Comparison of ENCODE assay signal across 13 mouse cellular contexts in the genomic region with DNA sequence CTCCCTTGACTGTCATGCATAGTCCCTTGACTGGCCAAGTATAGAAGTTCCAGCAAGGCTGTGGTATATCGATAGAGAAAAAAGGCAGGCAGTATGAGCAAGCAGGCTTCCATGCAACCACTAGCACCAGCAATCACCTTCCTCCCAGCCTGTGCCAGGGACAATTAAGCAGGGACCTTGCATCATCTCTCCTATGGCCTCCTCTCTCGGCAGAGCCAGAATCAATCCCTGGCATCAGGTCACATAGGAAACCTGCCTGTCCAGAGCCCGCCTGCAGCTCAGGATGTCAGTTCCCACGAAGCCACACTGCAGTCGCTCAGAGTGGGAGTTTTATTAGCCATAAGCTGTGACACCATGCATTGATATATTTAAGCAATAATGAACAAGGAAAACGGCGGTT.
DNase-seq lines count a peak whose midpoint lies in the region; ATAC-seq and TF ChIP-seq lines count a peak whose summit lies in the region.
"Had no signal": no experiment of that assay in that cellular context is flagged by ENCODE, and none has a peak within 500 bp of the region (broad histone marks: within the 10 kb centered on the region; RNA-seq: fewer than 3 reads in every experiment).

No protein-coding gene starts in this region.

- H3K4me2 ChIP-seq in midbrain, embryonic 12.5 days (replicated peaks): no peak overlapping the region
- no peak overlapping the region for H3K4me2 ChIP-seq in midbrain, embryonic 11.5 days
- H3K4me2 ChIP-seq in forebrain, postnatal 0 days (ENCODE audit: low read depth): no peak overlapping the region
- H3K4me2 ChIP-seq: midbrain, embryonic 15.5 days had no signal

- WGBS in midbrain, embryonic 12.5 days: 86% methylated on average over 7 of the region's 7 CpGs
- WGBS in midbrain, embryonic 11.5 days: 88% methylated on average over 7 of the region's 7 CpGs
- 57% methylated on average over 7 of the region's 7 CpGs for WGBS in forebrain, postnatal 0 days

- H3K27me3 ChIP-seq in midbrain, embryonic 12.5 days: no peaks in the 10 kb centered on the region; the same call in 1 of the 2 replicates
- no peaks in the 10 kb centered on the region for H3K27me3 ChIP-seq in midbrain, embryonic 11.5 days (ENCODE audit: control insufficient read depth, insufficient read depth, low read length)
- no peaks in the 10 kb centered on the region for H3K27me3 ChIP-seq in forebrain, postnatal 0 days (ENCODE audit: insufficient read depth, low read length)
- H3K27me3 ChIP-seq: midbrain, embryonic 15.5 days had no signal

- H3K9me3 ChIP-seq in midbrain, embryonic 12.5 days: no peaks in the 10 kb centered on the region
- H3K9me3 ChIP-seq in midbrain, embryonic 11.5 days (ENCODE audit: control insufficient read depth, low read length): no peaks in the 10 kb centered on the region
- no peaks in the 10 kb centered on the region for H3K9me3 ChIP-seq in forebrain, postnatal 0 days (ENCODE audit: low read length)
- H3K9me3 ChIP-seq: midbrain, embryonic 15.5 days had no signal

- TF ChIP-seq CTCF in forebrain, postnatal 0 days (IDR thresholded peaks at IDR 0.05; ENCODE audit: low read depth): no peak

- H3K4me3 ChIP-seq in midbrain, embryonic 12.5 days: no peak overlapping the region
- no peak overlapping the region for H3K4me3 ChIP-seq in midbrain, embryonic 11.5 days (ENCODE audit: low read depth, low read length)
- H3K4me3 ChIP-seq in forebrain, postnatal 0 days (ENCODE audit: low read depth, low read length): no peak overlapping the region
- H3K4me3 ChIP-seq: midbrain, embryonic 15.5 days had no signal

- DNase-seq in adrenal gland, postnatal 14 days: peak; percentile 35
- DNase-seq in adrenal gland, adult 18-20 months (ENCODE audit: low spot score in 2 of 2): no peak
- peak; percentile 81 for DNase-seq in heart, adult 11 months
- DNase-seq in heart, postnatal 10 days: no peak
- DNase-seq in midbrain, embryonic 11.5 days (ENCODE audit: low spot score, missing footprints): no peak
- no peak for DNase-seq in forebrain, postnatal 0 days
- no peak for DNase-seq in embryo, embryonic 10.5 days (ENCODE audit: low spot score)
- DNase-seq: kidney, adult 18-20 months; kidney, postnatal 36 days; right cerebral cortex, postnatal 4 days had no signal

- no peak for ATAC-seq in midbrain, embryonic 12.5 days (ENCODE audit: low FRiP score, low read depth)
- no peak for ATAC-seq in midbrain, embryonic 11.5 days (ENCODE audit: low FRiP score)
- no peak for ATAC-seq in forebrain, postnatal 0 days
- ATAC-seq: hindbrain, postnatal 0 days; midbrain, embryonic 15.5 days had no signal

- peaks cover 86% of the 10 kb centered on the region for H3K4me1 ChIP-seq in midbrain, embryonic 12.5 days
- peaks cover 37% of the 10 kb centered on the region for H3K4me1 ChIP-seq in midbrain, embryonic 11.5 days (ENCODE audit: control insufficient read depth, insufficient read depth, low read length)
- H3K4me1 ChIP-seq in forebrain, postnatal 0 days (ENCODE audit: insufficient read depth): peaks cover 66% of the 10 kb centered on the region

- H3K9ac ChIP-seq in midbrain, embryonic 12.5 days (replicated peaks): no peak overlapping the region
- H3K9ac ChIP-seq in midbrain, embryonic 11.5 days (ENCODE audit: low read length): no peak overlapping the region
- H3K9ac ChIP-seq in forebrain, postnatal 0 days: no peak overlapping the region
- H3K9ac ChIP-seq: midbrain, embryonic 15.5 days had no signal

- H3K36me3 ChIP-seq in midbrain, embryonic 12.5 days: no peaks in the 10 kb centered on the region
- H3K36me3 ChIP-seq in midbrain, embryonic 11.5 days (ENCODE audit: control insufficient read depth, insufficient read depth, low read length): no peaks in the 10 kb centered on the region
- no peaks in the 10 kb centered on the region for H3K36me3 ChIP-seq in forebrain, postnatal 0 days (ENCODE audit: insufficient read depth)
- H3K36me3 ChIP-seq: midbrain, embryonic 15.5 days had no signal

- intact Hi-C loops in heart, postnatal 10 days (cut with DNase I): no loop called here

- H3K27ac ChIP-seq in midbrain, embryonic 12.5 days (replicated peaks): 0 out of 2 replicates have a peak overlapping the region, but pooled peaks have one; percentile 10
- H3K27ac ChIP-seq in midbrain, embryonic 11.5 days (ENCODE audit: low read depth, low read length): no peak overlapping the region
- H3K27ac ChIP-seq in forebrain, postnatal 0 days (ENCODE audit: low read depth, low read length): peak overlapping the region; percentile 62
- H3K27ac ChIP-seq: hindbrain, postnatal 0 days; midbrain, embryonic 15.5 days had no signal

Comparison
In these comparisons a context has a peak if more than half of its experiments do, and no peak if none do; other contexts are left out.
1. DNase-seq: peak in adrenal gland, postnatal 14 days (single experiment) and heart, adult 11 months (single experiment); none in adrenal gland, adult 18-20 months (0 of 2), heart, postnatal 10 days (0 of 2), midbrain, embryonic 11.5 days (single experiment), forebrain, postnatal 0 days (single experiment) and embryo, embryonic 10.5 days (single experiment).